Mouse (Mus musculus) gastrocnemius, postnatal 4 days (tissue): ENCODE measurements at regions not wholly inside any gene's neighbourhood (a gene's known extent, or its start where the extent isn't known, plus 50 kb on each side); places are given as distances from the start of the nearest gene placed in this dataset.
A peak's percentile ranks its signal among the peaks of the same experiment; 100 is the strongest.

ENCODE experiments used
- DNase-seq, 2 experiments: peaks; one replicate each; pipeline ENCODE4 v3.0.0; 2021 to 2022; ENCODE audit warnings: low spot score in 2 of 2, mixed read lengths in 2 of 2

- DNase-seq = peak; percentile 15 to 19
These were observed 885.1 kb upstream of the Pou3f3 start for GRCm38 (mm10) chr1:41810318-41810964.

- no peak for DNase-seq
These were observed 884.4 kb upstream of the Pou3f3 start for GRCm38 (mm10) chr1:41811130-41811529.

GRCm38 (mm10) chr1:41812071-41812470 lies 883.5 kb upstream of the Pou3f3 start:
- no peak for DNase-seq

GRCm38 (mm10) chr1:41814032-41815005 lies 881.2 kb upstream of the Pou3f3 start:
- DNase-seq = no peak

- no peak for DNase-seq
These were observed 880.5 kb upstream of the Pou3f3 start for GRCm38 (mm10) chr1:41815021-41815420.

GRCm38 (mm10) chr1:41822742-41823141 lies 872.8 kb upstream of the Pou3f3 start:
- no peak for DNase-seq

GRCm38 (mm10) chr1:41825223-41825622 lies 870.3 kb upstream of the Pou3f3 start:
- no peak for DNase-seq

GRCm38 (mm10) chr1:41831641-41832040 lies 863.9 kb upstream of the Pou3f3 start:
- no peak for DNase-seq
